Comparison of ENCODE assay signal across 8 mouse cellular contexts in the genomic region with DNA sequence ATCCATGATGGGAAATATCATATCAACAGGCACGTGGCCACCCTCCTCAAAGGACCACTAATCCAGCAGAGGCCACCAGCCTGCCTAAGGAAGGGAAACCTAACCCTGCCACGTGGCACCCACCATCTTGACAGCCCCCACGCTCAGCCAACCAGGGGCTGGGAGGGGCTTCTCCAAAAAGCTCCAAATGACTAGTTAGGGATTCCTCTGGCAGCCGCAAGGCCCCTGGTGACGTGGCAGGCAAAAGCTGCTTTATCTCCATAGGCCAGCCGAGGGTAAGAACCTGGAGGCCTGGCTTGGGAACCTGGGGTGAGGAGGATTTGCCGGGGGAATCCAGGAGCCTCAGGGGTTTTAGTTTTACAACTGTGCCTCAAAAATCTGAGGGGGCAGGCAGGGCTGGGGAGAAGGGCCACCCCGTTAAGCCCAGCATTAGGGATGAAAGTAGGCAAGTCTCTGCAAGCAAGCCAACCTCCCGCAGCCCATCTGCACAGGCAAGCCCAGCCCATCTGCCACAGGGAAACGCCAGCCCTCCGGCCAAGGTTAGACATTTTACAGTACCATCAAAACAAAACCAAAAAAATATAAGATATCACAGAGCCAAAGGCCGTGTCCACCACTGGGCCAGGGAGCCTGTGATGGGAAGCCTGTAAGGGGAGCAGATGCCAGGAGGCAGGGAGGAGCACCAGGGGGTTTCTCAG. TPM values are rescaled to one million over a fixed set of nuclear protein-coding genes. Genes with fewer than 3 reads are reported as not detected.
DNase-seq lines count a peak whose midpoint lies in the region; ATAC-seq and TF ChIP-seq lines count a peak whose summit lies in the region.

No protein-coding gene starts in this region.

- H3K9me3 ChIP-seq in hindbrain, embryonic 15.5 days, result no peaks in the 10 kb centered on the region

- peaks cover 50% of the 10 kb centered on the region for H3K4me1 ChIP-seq in hindbrain, embryonic 15.5 days (replicated peaks)
- H3K4me1 ChIP-seq in lung, adult 2 months (ENCODE audit: control insufficient read depth, insufficient read depth, low read length), result peaks cover 24% of the 10 kb centered on the region

- no peak for TF ChIP-seq POLR2A in lung, adult 2 months (IDR thresholded peaks at IDR 0.05; ENCODE audit: borderline replicate concordance, extremely low read depth, low read depth, low read length)

- peak; percentile 86 for DNase-seq in NIH3T3 (ENCODE audit: low read depth)
- DNase-seq in cerebellum, adult 18-20 months, result peak; percentile 66 to 70
- DNase-seq in forelimb bud, embryonic 11.5 days (ENCODE audit: low read depth, low spot score), result peak; percentile 46
- no peak for DNase-seq in lung, adult 2 months
- DNase-seq in retina, postnatal 1 day, result peak; percentile 65
- DNase-seq in layer of hippocampus, adult 8-10 months (ENCODE audit: low spot score in 2 of 2), result no peak
- no peak for DNase-seq in frontal cortex, adult 2 months (ENCODE audit: extremely low spot score in 1 of 2, low spot score in 1 of 2)

- H3K36me3 ChIP-seq in hindbrain, embryonic 15.5 days, result no peaks in the 10 kb centered on the region; the same call in 1 of the 2 replicates

- TF ChIP-seq CTCF in lung, adult 2 months (IDR thresholded peaks at IDR 0.05; ENCODE audit: insufficient read depth, low read length), result no peak

- H3K27ac ChIP-seq in hindbrain, embryonic 15.5 days (replicated peaks), result peak overlapping the region; percentile 71

- H3K4me3 ChIP-seq in hindbrain, embryonic 15.5 days, result peak overlapping the region; percentile 37
- H3K4me3 ChIP-seq in lung, adult 2 months (replicated peaks; ENCODE audit: extremely low read depth, low read depth, low read length), result peak overlapping the region; percentile 95

- H3K9ac ChIP-seq in hindbrain, embryonic 15.5 days, result peak overlapping the region; percentile 48

- WGBS in hindbrain, embryonic 15.5 days, result 9% methylated on average over 12 of the region's 12 CpGs
- 15% methylated on average over 12 of the region's 12 CpGs for WGBS in lung, adult 2 months

- no peak for ATAC-seq in hindbrain, embryonic 15.5 days (ENCODE audit: low FRiP score, low read depth)

- H3K4me2 ChIP-seq in hindbrain, embryonic 15.5 days, result peak overlapping the region; percentile 58

- no peaks in the 10 kb centered on the region for H3K27me3 ChIP-seq in hindbrain, embryonic 15.5 days

RNA-seq across cellular contexts. Expression of gene Serpinh1, which starts 1.8 kb away (rescaled TPM):
- 286 and 303 TPM in 2 replicates for polyA plus RNA-seq in hindbrain, embryonic 15.5 days (2015; fragmentation: Nextera tagmentation; extraction: Ambion mirVana)
- 364 and 388 TPM in 2 replicates for polyA plus RNA-seq in lung, adult 2 months (2012; rRNA removed)
- total RNA-seq in layer of hippocampus, adult 8-10 months (2022), result 10 to 100 TPM; 16.8 to 24.1 (median 21.3) TPM
- 27.5 and 31.8 TPM in 2 replicates for polyA plus RNA-seq in frontal cortex, adult 2 months (2012; rRNA removed)

RNA-seq across cellular contexts. Expression of gene Gdpd5, which starts 30.0 kb away (rescaled TPM):
- polyA plus RNA-seq in hindbrain, embryonic 15.5 days (2015; fragmentation: Nextera tagmentation; extraction: Ambion mirVana), result 43.8 and 49.3 TPM in 2 replicates
- 26.5 and 27.2 TPM in 2 replicates for polyA plus RNA-seq in lung, adult 2 months (2012; rRNA removed)
- 10 to 100 TPM; 17.4 to 32.6 (median 21.4) TPM for total RNA-seq in layer of hippocampus, adult 8-10 months (2022)
- 54.1 and 66.2 TPM in 2 replicates for polyA plus RNA-seq in frontal cortex, adult 2 months (2012; rRNA removed)

Comparison
In these comparisons a context has a peak if more than half of its experiments do, and no peak if none do; other contexts are left out.
1. DNase-seq: peak in NIH3T3 (single experiment), cerebellum, adult 18-20 months (2 of 2), forelimb bud, embryonic 11.5 days (single experiment) and retina, postnatal 1 day (single experiment); none in lung, adult 2 months (single experiment), layer of hippocampus, adult 8-10 months (0 of 2) and frontal cortex, adult 2 months (0 of 2).